Mouse (Mus musculus) cerebellum, adult 11-12 months (tissue): ENCODE data around the gene Nhlh1.
A peak's percentile ranks its signal among the peaks of the same experiment; 100 is the strongest.

ENCODE experiments used
- DNase-seq: peaks from one replicate; pipeline ENCODE4 v3.0.0; 2022

Nhlh1 gene

DNA sequence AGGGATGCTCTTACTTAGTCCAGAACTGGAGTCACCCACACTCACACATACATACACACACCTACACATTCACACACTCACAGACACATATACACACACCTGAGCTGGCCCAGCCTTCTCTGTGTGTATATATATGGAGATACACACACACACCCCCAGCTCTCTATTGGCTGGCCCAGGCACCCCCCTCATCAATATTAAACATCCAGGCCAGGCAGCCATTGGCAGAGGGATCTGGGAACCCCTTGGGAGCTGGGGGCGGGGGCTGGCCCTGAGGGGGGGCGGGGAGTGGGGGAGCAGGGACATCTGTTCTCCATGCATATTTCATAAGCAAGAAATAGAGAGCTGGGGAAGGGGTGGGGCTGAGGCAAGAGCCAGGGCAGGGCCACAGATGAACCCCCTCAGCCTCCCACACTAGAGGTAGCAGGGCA, at the start of gene Nhlh1:
TSS of gene Nhlh1 (minus strand) at position 83 of the 431 bp plus-strand sequence.
- no peak for DNase-seq

DNA sequence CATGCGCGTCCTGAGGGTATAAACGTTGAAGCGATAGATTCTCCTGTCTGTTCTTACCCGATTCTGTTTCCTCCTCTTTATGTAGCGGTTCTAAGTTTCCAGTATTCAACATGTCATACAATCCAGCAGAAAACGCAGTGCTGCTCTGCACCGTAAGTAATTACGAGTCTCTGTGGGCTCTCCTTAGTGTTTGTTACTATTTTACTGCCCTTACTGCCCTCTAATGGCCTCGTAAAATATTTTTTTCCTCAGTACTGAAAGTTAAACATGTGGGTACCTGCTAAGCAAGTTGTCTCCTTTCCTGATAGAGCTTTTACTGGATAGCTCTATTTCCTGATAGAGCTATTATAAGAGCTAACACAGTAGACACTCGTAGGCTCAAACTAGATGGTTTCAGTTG, 47.7 kb upstream of the Nhlh1 start:
- no peak for DNase-seq

DNA sequence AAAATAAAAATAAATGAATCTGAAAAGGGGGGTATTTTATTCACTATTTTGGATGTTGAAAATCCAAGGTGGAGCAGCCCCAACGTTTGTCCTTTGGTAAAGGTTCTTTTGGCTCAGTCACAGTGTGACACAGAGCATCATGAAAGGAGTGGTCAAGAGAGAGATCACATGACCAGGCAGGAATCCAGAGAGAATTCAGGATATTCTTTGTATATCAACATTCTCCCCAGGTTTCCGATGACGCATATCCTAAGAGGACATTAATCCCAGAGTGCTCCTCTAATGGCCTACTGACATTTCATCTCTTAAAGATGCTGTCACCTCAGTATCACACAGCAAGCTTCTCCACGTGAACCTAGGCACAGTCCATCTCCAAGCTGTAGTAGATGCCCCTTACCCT, 46.2 kb upstream of the Nhlh1 start:
- DNase-seq: no peak

DNA sequence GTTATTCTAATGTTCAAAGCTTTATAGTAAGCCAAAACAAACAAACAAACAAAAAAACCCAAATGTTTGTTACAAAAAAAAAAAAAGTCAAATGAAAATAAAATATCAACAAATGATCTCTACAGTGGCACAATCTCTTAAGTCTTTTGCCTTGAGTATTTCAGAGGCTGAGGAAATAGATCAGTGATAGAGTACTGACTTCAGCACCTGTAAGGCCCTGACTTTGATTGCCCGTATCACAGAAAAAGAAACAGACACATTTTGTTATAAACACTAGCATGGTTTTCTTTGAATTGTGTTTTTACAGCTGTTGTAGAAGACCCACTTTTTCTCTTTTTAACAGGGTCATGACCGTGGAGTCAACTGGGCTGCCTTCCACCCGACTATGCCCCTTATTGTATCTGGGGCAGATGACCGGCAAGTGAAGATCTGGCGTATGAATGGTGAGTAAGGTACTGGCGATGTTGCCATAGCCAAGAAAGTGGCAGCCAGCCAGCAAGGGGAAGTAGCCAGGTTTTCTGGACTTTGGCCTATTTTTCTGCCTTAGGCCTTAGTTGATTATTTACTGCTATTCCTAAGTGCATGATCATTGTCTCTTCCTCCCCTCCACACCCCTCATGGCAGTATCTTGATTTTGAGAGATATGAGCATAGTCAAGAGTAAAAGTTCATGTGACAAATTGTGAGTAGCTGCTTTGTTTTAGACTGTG, 42.1 kb upstream of the Nhlh1 start:
- peak; percentile 23 for DNase-seq

DNA sequence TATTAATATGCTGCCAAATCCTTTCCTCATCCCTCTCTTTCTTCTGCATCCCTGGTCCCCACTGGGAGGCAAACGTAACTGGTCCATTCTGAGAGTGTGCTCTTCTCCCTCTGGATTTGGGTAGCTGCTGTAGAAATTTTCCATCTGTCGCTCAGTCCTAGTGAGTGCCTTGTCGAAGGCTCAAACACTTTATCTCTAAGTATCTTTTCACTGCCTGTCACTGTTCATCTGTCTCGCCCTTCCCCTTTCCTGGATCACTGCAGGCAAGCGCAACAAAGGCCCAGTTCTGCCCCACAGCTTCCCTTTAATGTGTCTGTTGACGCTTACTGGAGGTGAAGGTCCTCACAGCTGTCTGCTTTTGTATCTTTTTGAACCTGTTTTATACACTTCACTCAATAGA, 37.8 kb upstream of the Nhlh1 start:
- DNase-seq: no peak

DNA sequence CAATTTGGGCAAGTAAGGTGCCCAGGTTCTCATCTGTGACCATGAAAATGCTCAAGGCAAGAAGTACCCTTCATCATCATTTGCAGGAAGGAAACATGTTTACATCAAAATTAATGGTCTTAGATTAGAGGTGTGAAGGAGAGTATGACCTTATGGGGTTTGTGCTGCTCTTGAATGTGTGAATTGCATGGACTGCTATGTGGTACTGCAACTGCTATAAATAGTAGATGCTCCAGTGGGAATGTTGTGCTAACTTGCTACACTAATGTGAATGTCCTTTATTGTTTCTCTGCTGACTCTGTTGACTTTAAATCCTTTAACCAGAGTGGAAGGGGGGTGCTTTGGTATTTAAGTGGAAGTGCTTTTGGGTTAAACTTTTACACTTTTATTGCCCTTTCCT, 36.9 kb upstream of the Nhlh1 start:
- DNase-seq: no peak

DNA sequence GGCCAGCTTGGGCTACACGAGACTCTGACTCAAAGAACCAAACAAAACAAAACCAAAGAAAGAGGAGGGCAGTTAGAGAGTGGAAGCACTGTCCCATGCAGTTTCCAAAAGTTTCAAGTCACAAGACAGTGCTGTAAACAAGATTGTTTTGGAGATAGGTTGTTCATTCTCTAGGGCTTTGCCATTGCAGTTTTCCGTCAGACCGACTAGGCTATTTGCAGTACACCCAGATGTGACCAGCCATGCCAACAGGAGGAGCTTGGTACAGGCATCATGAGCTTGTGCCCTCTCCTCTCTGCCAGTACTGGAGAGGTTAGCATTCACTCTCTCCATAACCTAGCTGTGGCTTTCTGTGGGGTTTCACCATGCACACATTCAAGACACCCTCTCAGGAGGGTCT, 36.1 kb upstream of the Nhlh1 start:
- no peak for DNase-seq

DNA sequence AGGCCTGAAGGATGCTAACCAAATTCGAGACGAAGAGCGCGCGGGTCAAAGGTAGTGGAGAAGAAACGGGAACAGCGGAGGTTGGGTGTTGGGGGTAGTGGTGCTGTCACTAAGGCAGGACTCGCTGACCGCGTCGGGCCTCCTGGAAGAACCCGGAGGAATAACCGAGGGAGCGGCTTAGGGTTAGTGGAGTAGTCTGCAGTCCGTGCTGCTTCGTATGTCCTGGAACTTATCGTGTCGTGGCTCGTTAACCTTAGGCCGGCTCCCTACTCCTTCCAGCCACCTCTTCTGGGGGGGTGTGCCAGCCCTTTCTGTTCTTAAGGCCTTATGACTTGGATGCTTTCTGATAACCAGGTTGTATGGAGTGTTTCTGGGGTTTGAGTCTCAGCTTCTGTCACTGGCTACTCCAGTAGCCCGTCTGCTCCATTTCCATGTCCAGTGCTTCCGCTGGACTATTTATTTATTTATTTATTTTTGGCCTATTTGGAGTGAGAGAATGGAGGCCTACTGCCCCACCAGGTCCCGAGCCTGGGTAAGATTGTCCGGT, 25.6 kb upstream of the Nhlh1 start:
- no peak for DNase-seq

DNA sequence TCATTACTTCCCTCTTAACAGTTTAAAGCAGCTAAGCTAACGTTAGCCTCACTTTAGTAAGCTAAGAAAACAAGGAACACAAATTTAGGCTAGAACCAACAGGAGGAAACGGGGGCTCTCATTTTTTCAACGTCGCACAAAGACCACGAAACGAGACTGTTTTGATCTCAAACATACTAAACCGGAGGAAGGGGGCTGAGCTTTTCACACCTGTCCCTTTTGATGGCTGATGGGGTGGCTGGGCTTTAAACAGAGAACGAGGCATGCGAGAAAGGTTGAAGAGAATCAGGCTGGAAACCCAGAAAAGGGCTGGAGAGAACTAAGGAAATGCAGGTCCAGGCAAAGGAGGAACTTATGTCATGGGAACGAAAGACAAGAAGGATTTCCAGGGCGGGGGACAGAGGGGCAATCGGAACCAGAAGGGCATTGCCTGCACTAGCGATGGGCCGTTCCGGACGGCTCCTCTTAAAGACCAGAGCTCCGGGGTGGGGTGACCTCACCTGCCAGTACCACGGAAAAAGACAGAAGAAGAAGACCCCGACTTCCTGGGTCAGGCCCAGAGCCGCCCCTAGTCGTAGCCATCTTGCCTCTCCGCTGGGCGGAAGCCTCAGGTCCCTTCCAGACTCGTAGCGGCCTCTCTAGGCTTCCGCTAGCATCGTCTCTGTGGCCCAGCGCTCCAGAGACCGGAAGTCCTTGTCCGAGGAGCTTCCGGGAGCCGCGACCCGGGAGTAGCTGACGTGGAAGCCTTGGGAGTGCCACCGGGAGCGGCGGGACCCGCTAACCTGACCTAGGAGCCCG, 24.9 kb upstream of the Nhlh1 start, which contains the start of the genes Copa and Ncstn:
TSS of gene Copa (plus strand) at position 429 of the 798 bp plus-strand sequence.
TSS of gene Ncstn (minus strand) at position 695 of the 798 bp plus-strand sequence.
- DNase-seq: peak; percentile 93

DNA sequence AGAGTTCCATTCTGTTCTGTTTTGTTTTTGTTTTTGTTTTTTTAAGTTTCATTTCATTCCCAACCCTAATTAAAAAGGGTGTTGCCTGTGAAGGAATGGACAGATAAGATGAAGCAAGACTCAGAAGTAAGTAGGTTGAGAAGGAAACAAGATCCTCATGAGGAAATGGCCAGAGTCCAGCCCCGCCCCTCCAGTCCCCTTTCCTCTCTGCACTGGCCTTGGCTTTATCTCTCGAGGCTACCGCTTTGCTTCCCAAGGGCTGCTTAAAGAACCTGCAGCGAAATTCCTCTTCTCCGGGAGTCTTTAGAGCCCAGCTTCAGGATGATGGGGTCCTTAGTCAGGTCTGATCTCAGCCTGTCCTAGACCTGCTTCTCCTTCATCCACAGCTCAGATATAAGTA, 20.6 kb upstream of the Nhlh1 start:
- DNase-seq: no peak

DNA sequence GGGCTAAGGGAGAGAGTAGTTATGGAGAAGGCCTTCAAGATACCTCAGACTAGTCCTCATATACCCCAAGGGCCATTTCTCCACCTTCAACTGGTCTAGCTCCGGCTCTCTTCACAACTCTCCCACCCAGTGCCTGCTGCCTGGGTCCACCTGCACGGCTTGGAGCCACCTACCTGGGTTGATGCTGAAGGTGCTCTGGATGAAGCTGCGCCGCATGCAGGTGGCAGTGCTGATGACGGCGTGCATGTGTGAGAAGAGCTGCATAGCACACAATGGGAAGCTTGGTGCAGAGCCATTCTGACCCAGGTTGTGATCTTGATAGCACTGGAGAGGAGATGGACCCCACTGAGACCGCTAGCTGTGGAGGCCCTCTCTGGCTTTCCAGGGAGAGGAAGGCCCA, 15.2 kb upstream of the Nhlh1 start:
- no peak for DNase-seq

DNA sequence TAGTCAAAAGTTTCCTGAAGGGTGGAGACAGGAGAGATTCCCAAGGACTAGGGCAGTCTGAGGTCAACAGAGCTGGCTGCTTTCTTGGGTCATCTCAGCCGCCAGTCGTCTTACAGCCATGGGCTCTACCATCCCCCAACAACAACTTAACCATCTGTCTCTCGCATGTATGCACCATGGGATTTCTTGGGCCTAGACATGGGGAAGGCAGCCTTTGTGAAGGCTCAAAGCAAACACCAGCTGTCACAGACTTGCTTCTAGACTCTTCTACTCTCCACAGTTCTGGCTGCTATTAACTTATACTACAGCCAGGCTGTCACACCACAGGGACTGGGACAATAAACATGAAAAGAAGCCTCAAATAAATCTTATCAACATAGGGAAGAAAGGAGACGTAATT, 14.2 kb upstream of the Nhlh1 start:
- DNase-seq: no peak

DNA sequence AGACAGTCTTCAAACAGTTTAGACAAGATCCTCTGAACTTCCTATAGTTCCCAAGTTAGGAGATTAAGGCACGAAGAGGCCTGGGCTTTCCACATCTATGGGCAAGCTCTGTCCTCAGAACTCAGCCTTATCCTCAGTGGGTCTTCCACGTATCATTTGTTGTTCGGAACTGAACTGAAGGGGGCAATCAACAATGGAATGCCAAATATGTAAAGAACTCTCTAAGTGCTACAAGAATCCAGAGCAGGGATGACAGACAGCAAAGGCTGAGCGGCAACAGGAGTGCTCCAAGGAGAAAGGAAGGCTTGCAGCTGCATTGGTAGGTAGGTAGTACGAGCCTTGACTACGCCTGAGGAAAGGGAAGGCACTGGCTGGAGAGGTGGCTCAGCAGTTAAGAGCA, 12.9 kb upstream of the Nhlh1 start:
- no peak for DNase-seq

DNA sequence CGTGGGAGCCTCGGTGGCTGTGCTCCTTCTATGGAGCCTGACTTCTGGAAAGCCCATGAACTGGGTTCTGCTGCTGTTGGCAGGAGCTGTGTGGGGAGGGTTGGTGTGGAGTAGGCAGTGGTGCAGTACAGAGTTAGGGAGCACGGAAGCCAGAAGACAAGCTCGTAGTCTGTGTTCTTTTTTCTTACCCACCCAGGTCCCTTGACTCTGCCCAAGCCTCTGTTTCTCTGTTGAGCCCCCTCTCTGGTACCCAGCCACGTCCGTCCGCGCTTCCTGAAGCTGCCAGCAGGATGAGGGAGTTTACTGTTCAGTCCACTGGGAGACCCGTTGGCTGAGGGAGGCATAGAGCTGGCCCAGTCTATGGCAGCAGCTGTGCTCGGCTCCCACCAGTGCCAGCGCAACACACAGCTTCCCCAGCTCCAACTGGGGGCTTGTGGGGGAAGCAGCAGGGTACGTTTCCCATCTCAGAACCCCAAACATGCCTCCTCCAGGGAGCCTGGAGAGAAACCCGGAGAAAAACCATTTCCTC, 7.3 kb upstream of the Nhlh1 start:
- DNase-seq: no peak

DNA sequence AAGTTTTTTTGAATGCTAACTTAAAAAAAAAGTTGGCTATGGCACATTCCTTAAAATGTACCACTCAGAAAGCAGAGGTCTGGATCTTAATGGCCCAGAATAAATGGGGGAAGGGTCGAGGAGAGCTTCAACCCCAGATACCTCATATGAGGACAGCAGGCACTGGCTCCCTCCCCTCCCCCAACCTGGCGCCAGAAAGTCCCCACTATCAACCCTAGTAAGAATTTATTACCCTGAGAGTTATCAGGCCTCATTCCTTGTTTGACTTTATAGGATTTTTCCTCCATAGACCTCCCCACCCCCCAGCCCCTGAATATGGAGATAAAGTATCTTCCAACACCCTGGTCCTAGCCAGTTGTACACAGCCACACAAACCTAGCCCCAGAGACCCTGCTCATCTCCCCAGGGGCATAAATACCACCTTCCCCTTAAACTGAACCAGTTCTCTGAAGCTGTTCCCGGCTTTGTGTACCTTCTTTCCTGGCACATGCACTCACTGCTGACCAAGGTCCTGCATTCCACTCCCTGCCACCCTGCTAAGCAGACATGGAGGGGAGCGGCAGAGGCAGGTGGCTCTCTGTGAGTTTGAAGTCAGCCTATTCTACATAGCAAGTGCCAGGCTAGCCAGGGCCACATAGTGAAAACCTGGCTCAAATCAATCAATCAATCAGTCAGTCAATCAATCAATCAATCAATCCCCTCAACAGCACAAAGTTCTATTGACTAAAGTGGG, 6.1 kb upstream of the Nhlh1 start:
- no peak for DNase-seq

DNA sequence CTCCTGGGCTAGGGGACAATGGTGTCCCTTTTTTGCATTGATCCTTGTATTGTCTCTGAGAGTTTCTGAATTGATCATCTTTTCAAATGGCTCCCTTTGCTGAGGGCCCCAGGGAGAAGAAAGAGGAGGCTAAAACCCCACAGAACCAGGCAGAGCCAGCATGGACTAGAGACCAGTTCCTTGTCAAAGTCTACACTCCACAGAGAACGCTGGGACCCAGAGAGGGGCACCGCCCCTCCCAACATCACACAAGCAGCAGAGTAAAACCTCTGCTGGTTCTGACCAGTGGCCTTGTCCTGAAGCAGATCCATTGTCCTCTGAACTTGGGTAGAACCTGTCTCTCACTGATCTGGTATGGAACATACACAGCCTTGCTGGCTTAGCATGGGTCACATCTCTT, 4.7 kb upstream of the Nhlh1 start:
- no peak for DNase-seq

DNA sequence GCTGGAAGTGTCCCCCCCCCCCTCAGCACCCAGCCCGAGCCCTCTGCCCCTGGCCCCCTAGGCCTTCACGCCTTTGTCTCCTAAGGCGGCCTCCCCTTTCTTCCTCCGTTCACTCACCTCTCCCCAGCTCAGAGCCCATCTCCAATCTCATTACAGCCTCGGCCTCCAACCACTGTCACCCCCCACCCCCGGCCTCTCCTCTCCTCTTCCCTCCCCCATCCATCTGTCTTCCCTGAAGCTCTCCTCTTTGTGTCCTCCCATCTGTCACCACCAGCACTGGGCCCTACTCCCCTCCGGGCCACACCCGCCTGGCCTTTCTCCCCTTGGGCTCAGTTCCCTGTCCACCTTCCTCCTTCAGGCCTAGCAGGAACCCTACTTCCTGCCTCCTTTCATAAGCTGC, 3.8 kb upstream of the Nhlh1 start:
- DNase-seq: no peak

DNA sequence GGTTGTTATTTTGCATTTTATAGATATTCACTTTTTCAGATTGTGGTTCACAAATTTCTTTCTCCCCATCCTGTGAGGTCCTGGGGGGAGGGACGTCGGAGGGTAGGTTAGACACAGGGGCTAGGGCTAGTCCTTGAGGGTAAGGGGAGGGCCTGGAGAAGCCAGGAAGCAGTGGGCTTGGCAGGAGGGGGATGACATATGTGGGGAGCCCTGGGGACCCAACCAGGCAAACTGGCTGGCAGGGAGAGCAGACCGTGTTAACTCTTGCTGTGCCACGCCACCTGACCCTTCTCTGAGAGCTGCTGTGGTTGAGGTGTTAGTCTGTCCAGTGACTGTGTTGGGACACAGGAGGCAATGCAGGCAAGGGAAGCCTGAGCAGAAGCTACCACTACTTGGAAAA, 3.3 kb upstream of the Nhlh1 start:
- DNase-seq: no peak

DNA sequence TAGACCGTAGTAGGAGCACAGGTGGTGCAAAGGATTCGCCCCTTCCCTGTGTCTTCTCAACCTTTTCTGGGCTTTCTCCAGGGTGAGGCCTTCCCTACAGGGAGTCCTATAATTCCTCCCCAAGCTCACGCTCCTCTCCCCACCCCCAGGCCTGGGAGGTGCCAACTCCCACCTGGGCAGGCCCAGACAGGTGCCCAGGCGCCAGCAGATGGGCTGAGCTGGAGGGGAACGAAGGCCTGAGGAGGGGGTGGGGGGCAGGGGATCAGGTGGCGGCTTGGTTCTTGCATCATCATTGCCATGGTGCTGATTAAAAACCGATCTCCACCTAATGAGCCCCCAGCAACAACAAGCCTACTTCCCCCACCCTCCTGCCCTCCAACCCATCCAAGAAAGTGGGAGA, 1.5 kb upstream of the Nhlh1 start:
- DNase-seq: no peak

DNA sequence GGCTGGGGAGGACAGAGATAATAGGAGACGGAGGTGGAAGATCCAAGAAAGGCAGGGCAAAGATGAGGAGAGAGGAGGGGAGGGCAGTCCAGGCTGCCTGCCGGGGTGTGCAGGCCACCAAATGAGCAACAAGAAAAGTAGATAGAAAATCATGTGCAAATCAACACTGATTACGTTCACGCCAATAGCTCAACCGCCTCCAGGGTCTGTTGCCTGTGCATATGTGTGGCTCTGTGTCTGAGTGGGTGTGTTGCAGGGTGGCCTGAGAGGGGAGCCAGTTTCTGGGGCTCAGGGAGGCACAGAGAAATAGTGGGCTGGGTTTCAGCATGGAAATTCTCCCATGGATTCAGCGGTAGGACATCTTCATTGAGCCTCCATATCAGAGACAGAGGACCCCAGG, 948 bp upstream of the Nhlh1 start:
- no peak for DNase-seq

DNA sequence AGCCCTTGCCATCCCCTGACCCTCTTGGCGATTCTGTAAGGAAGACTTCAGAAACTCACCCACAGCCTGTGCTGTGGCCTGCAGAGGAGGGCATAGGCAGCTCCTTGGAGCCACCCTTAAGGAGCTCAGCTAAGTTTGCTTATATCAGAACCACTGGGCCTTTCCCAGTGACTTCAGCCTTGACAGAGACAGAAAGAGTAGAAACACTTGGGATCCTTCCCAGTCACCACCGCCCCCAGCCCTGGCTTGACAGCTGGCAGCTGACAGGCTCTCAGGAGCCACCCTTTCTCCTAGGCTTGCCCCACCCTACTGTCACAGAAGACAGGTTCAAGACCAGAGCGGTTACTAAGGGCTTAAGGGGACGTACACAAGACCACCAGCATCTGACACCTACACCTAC, 1.1 kb downstream of the Nhlh1 start:
- no peak for DNase-seq

DNA sequence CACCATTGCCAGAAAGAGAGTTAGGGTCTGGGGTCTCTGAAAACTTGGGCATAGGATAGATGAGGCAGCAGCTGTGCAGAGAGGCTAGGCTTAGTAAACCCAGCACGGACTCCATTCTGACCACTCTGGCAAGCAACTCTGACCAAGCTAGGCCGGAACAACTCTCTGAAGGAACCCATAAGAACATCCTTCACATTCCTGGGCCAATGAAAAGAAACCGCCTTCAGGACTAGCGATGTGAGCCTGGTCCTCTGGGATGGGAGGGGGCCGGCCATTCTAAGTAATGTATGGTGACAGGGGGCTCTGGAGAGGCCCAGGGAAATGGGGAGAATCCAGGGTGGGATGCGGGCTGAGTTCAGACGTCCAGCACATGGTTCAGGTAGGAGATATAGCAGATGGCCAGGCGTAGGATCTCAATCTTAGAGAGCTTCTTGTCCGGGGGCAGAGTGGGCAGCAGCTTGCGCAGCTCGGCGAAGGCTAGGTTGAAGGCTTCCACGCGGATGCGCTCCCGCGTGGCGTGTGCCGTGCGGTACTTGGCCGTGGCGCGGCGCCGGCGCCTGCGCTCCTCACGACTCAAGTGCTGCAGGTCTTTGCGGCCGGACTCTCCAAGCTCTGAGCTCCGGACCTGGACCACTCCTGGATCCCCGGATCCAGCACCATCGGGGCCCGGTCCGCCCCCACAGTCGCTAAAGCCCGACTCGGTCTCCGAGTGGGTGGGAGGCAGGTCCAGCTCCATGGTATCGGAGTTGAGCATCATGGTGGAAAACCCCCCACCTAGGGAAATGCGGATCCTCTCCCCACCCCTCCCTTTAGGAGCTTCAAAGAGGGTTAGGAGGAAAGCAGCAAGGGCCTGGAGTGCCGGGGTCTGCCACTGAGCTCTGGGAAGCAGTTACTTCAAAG, 3.6 kb downstream of the Nhlh1 start:
- DNase-seq: no peak
